Mouse (Mus musculus) neural tube, embryonic 13.5 days (tissue): ENCODE results near the gene Olfr881. TPM values are rescaled to one million over a fixed set of nuclear protein-coding genes. Genes with fewer than 3 reads are reported as not detected.

Experiments
- ATAC-seq: fragments of 200-750 bp; cut with Nextera tagmentation; 2 replicates; pipeline ENCODE4 v1.8.0; 2017; ENCODE audit warnings: low read depth, mild to moderate bottlenecking, moderate TSS enrichment, moderate library complexity
- H3K27ac ChIP-seq: fragments of 300-500 bp; sonication (generic); replicated peaks from 2 replicates; pipeline ENCODE4 v1.5.1; 2015; ENCODE audit warnings: moderate library complexity, mild to moderate bottlenecking, inconsistent platforms
- H3K27me3 ChIP-seq: fragments of 300-500 bp; sonication (generic); 2 replicates; pipeline ENCODE4 v1.6.1; 2015; ENCODE audit warnings: mild to moderate bottlenecking, inconsistent platforms
- H3K36me3 ChIP-seq: fragments of 300-500 bp; sonication (generic); 2 replicates; pipeline ENCODE4 v1.6.1; 2015; ENCODE audit warnings: mild to moderate bottlenecking, inconsistent platforms
- H3K4me1 ChIP-seq: fragments of 300-500 bp; sonication (generic); replicated peaks from 2 replicates; pipeline ENCODE4 v1.6.1; 2015; ENCODE audit warnings: inconsistent platforms
- H3K4me2 ChIP-seq: fragments of 300-500 bp; sonication (generic); 2 replicates; pipeline ENCODE4 v1.6.1; 2015; ENCODE audit warnings: inconsistent platforms, mild to moderate bottlenecking, moderate library complexity
- H3K4me3 ChIP-seq: fragments of 300-500 bp; sonication (generic); 2 replicates; pipeline ENCODE4 v1.5.1; 2015; ENCODE audit warnings: mild to moderate bottlenecking, inconsistent platforms
- H3K9ac ChIP-seq: fragments of 300-500 bp; sonication (generic); 2 replicates; pipeline ENCODE4 v1.6.1; 2015; ENCODE audit warnings: moderate library complexity, mild to moderate bottlenecking, inconsistent platforms
- H3K9me3 ChIP-seq: fragments of 300-500 bp; sonication (generic); 2 replicates; pipeline ENCODE4 v1.6.1; 2016; ENCODE audit warnings: inconsistent platforms
- WGBS: fragments of 180-500 bp; shearing (Covaris S2); methylation state at CpG from one replicate; pipeline ENCODE4 v1.1.7; 2015; 5-methylcytosine and 5-hydroxymethylcytosine counted together
- polyA plus RNA-seq: library from polyadenylated mRNA; unstranded; fragments of >200 nt; fragmentation: Nextera tagmentation; extraction: Ambion mirVana; gene quantifications from 2 replicates; pipeline ENCODE4 v1.2.1, GENCODE M21; 2015

The Olfr881 gene
- not detected in 2 replicates for polyA plus RNA-seq

- Histone ChIP-seq H3K4me3 (no peak within 1 kb of the TSS), H3K4me1 (no peaks in the 10 kb centered on the region), H3K9me3 (no peaks in the 10 kb centered on the region), H3K27me3 (no peaks in the 10 kb centered on the region), H3K27ac (no peak within 1 kb of the TSS), H3K4me2 (no peak within 1 kb of the TSS), H3K9ac (no peak within 1 kb of the TSS), H3K36me3 (no peaks in the 10 kb centered on the region)
- ATAC-seq: no peak
These were observed at the start of gene Olfr881 for GRCm38 (mm10) chr9:37991525-37991924. Gene Olfr881, plus strand, starts transcription at chr9:37991825.

- Histone ChIP-seq H3K9ac (no peak overlapping the region), H3K4me1 (no peaks in the 10 kb centered on the region), H3K4me2 (no peak overlapping the region), H3K36me3 (no peaks in the 10 kb centered on the region), H3K9me3 (no peaks in the 10 kb centered on the region), H3K27me3 (no peaks in the 10 kb centered on the region), H3K27ac (no peak overlapping the region), H3K4me3 (no peak overlapping the region)
- no peak for ATAC-seq
- 63% methylated on average over 2 of the region's 2 CpGs for WGBS
These were observed 7.1 kb downstream of the Olfr881 start for GRCm38 (mm10) chr9:37998581-37999204.

GRCm38 (mm10) chr9:38000021-38000420 is 8.4 kb downstream of the Olfr881 start:
- H3K27me3 ChIP-seq: no peaks in the 10 kb centered on the region
- H3K4me2 ChIP-seq: no peak overlapping the region
- H3K36me3 ChIP-seq: no peaks in the 10 kb centered on the region
- no peak overlapping the region for H3K4me3 ChIP-seq
- H3K9me3 ChIP-seq: no peaks in the 10 kb centered on the region
- no peaks in the 10 kb centered on the region for H3K4me1 ChIP-seq
- no peak overlapping the region for H3K27ac ChIP-seq
- ATAC-seq: no peak
- WGBS: 67% methylated on average over 1 of the region's 1 CpGs
- H3K9ac ChIP-seq: no peak overlapping the region

- Histone ChIP-seq H3K4me2 (no peak within 1 kb of the TSS), H3K27me3 (no peaks in the 10 kb centered on the region), H3K27ac (no peak within 1 kb of the TSS), H3K4me3 (no peak within 1 kb of the TSS), H3K36me3 (no peaks in the 10 kb centered on the region), H3K4me1 (no peaks in the 10 kb centered on the region), H3K9ac (no peak within 1 kb of the TSS), H3K9me3 (no peaks in the 10 kb centered on the region)
- WGBS: 88% methylated on average over 1 of the region's 1 CpGs
- ATAC-seq: no peak
These were observed 33.9 kb downstream of the Olfr881 start, which contains the start of gene Olfr883 for GRCm38 (mm10) chr9:38025508-38025907. Gene Olfr883, plus strand, starts transcription at chr9:38025808.

Other genes starting within 250 kb of the Olfr881 start
- not detected in 2 replicates for gene Olfr874, start 246.7 kb upstream of the Olfr881 start, polyA plus RNA-seq
- not detected in 2 replicates for gene Olfr875, start 220.0 kb upstream of the Olfr881 start, polyA plus RNA-seq
- not detected in 2 replicates for gene Olfr876, start 188.8 kb upstream of the Olfr881 start, polyA plus RNA-seq
- not detected in 2 replicates for gene Olfr877, start 137.6 kb upstream of the Olfr881 start, polyA plus RNA-seq
- not detected in 2 replicates for gene Olfr145, start 95.1 kb upstream of the Olfr881 start, polyA plus RNA-seq
- gene Olfr878, start 74.0 kb upstream of the Olfr881 start, polyA plus RNA-seq: not detected in 2 replicates
- not detected in 2 replicates for gene Olfr883, start 34.0 kb downstream of the Olfr881 start, polyA plus RNA-seq
- gene Olfr884, start 54.7 kb downstream of the Olfr881 start, polyA plus RNA-seq: not detected in 2 replicates
- not detected in 2 replicates for gene Olfr885, start 69.5 kb downstream of the Olfr881 start, polyA plus RNA-seq
- not detected in 2 replicates for gene Olfr887, start 92.2 kb downstream of the Olfr881 start, polyA plus RNA-seq
- not detected in 2 replicates for gene Olfr888, start 116.3 kb downstream of the Olfr881 start, polyA plus RNA-seq
- gene Olfr889, start 123.4 kb downstream of the Olfr881 start, polyA plus RNA-seq: 0.07 TPM in 2 replicates
- gene Olfr890, start 150.7 kb downstream of the Olfr881 start, polyA plus RNA-seq: not detected in 2 replicates
- not detected in 2 replicates for gene Olfr891, start 189.0 kb downstream of the Olfr881 start, polyA plus RNA-seq
- gene Olfr893, start 216.5 kb downstream of the Olfr881 start, polyA plus RNA-seq: not detected in 2 replicates
- not detected in 2 replicates for gene Olfr894, start 226.2 kb downstream of the Olfr881 start, polyA plus RNA-seq